Mouse (Mus musculus) liver, adult 2 months (tissue): ENCODE data around the gene Lcp2.

Experiments used
- CTCF ChIP-seq: fragments of 200-500 bp; IDR thresholded peaks from 2 replicates; pipeline ENCODE4 v1.5.1; 2011; ENCODE audit warnings: low read depth, low read length, control low read depth
- POLR2A ChIP-seq: fragments of 200-500 bp; IDR thresholded peaks from 2 replicates; pipeline ENCODE4 v1.6.1; 2011; ENCODE audit warnings: low read length, control low read depth; ENCODE audit not compliant: insufficient read depth; ENCODE audit errors: extremely low read depth

GRCm38 (mm10) chr11:34050643-34051042 lies 3.9 kb downstream of the Lcp2 start:
- TF ChIP-seq POLR2A = no peak
- no peak for TF ChIP-seq CTCF
